Mouse (Mus musculus) midbrain, postnatal 0 days (tissue): ENCODE measurements at regions not wholly inside any gene's neighbourhood (a gene's known extent, or its start where the extent isn't known, plus 50 kb on each side); places are given as distances from the start of the nearest gene placed in this dataset.

ENCODE experiments used
- ATAC-seq: fragments of 200-750 bp; cut with Nextera tagmentation; 2 replicates; pipeline ENCODE4 v1.8.0; 2017; ENCODE audit warnings: moderate number of reproducible peaks, mild to moderate bottlenecking, moderate TSS enrichment, moderate library complexity; ENCODE audit not compliant: low FRiP score
- DNase-seq: peaks from one replicate; pipeline ENCODE4 v3.0.0-alpha.2; 2015; ENCODE audit warnings: low spot score
- H3K27ac ChIP-seq: fragments of 300-500 bp; sonication (generic); 2 replicates; pipeline ENCODE4 v1.5.1; 2014; ENCODE audit warnings: low read depth, mild to moderate bottlenecking, low read length, mixed read lengths
- H3K27me3 ChIP-seq: fragments of 300-500 bp; sonication (generic); 2 replicates; pipeline ENCODE4 v1.6.1; 2014; ENCODE audit warnings: low read length, control low read depth, mixed read lengths; ENCODE audit not compliant: insufficient read depth
- H3K36me3 ChIP-seq: fragments of 300-500 bp; sonication (generic); 2 replicates; pipeline ENCODE4 v1.6.1; 2014; ENCODE audit warnings: low read length, control low read depth, mixed read lengths; ENCODE audit not compliant: insufficient read depth
- H3K4me1 ChIP-seq: fragments of 300-500 bp; sonication (generic); 2 replicates; pipeline ENCODE4 v1.6.1; 2014; ENCODE audit warnings: mild to moderate bottlenecking, control low read depth, antibody characterized with exemption, low read length, mixed read lengths; ENCODE audit not compliant: insufficient read depth
- H3K4me2 ChIP-seq: fragments of 300-500 bp; sonication (generic); 2 replicates; pipeline ENCODE4 v1.6.1; 2014; ENCODE audit warnings: low read depth, mild to moderate bottlenecking, low read length, mixed read lengths; ENCODE audit not compliant: poor library complexity, severe bottlenecking
- H3K4me3 ChIP-seq: fragments of 300-500 bp; sonication (generic); 2 replicates; pipeline ENCODE4 v1.5.1; 2014; ENCODE audit warnings: low read depth, mild to moderate bottlenecking, low read length, moderate library complexity
- H3K9ac ChIP-seq: fragments of 300-500 bp; sonication (generic); replicated peaks from 2 replicates; pipeline ENCODE4 v1.6.1; 2014; ENCODE audit warnings: mild to moderate bottlenecking, low read length, moderate library complexity, mixed read lengths; ENCODE audit not compliant: poor library complexity, severe bottlenecking
- H3K9me3 ChIP-seq: fragments of 300-500 bp; sonication (generic); 2 replicates; pipeline ENCODE4 v1.6.1; 2016; ENCODE audit warnings: low read length, control low read depth
- CTCF ChIP-seq: IDR thresholded peaks from 2 replicates; pipeline ENCODE4 v1.5.1; 2016; ENCODE audit warnings: antibody characterized with exemption, mild to moderate bottlenecking
- WGBS: fragments of 180-500 bp; shearing (Covaris S2); extraction: QIAGEN DNeasy Blood & Tissue Kit; methylation state at CpG from one replicate; pipeline ENCODE4 v1.1.7; 2014; 5-methylcytosine and 5-hydroxymethylcytosine counted together

- H3K4me3 ChIP-seq: no peak overlapping the region
- no peak for DNase-seq
- WGBS: 46% methylated on average over 4 of the region's 4 CpGs
- no peaks in the 10 kb centered on the region for H3K36me3 ChIP-seq
- 0 out of 2 replicates have a peak, but pooled peaks cover 4% of the 10 kb centered on the region for H3K27me3 ChIP-seq
- no peak overlapping the region for H3K9ac ChIP-seq
- no peak overlapping the region for H3K4me2 ChIP-seq
- no peaks in the 10 kb centered on the region for H3K4me1 ChIP-seq
- no peak for TF ChIP-seq CTCF
- ATAC-seq: no peak
- no peak overlapping the region for H3K27ac ChIP-seq
- H3K9me3 ChIP-seq: no peaks in the 10 kb centered on the region
Measured at GRCm38 (mm10) chr15:62120735-62121134, 1197.9 kb upstream of the A1bg start.

GRCm38 (mm10) chr15:62118997-62119396 is 1196.2 kb upstream of the A1bg start:
- Histone ChIP-seq H3K4me2 (no peak overlapping the region), H3K27me3 (0 out of 2 replicates have a peak, but pooled peaks cover 4% of the 10 kb centered on the region), H3K9ac (no peak overlapping the region), H3K4me3 (no peak overlapping the region), H3K4me1 (no peaks in the 10 kb centered on the region), H3K27ac (no peak overlapping the region), H3K9me3 (no peaks in the 10 kb centered on the region), H3K36me3 (no peaks in the 10 kb centered on the region)
- TF ChIP-seq CTCF: no peak
- no peak for DNase-seq
- WGBS: 90% methylated on average over 10 of the region's 10 CpGs
- no peak for ATAC-seq

GRCm38 (mm10) chr15:62116184-62116583 is 1193.4 kb upstream of the A1bg start:
- H3K4me1 ChIP-seq: no peaks in the 10 kb centered on the region
- no peak for TF ChIP-seq CTCF
- no peak overlapping the region for H3K27ac ChIP-seq
- H3K36me3 ChIP-seq: no peaks in the 10 kb centered on the region
- H3K9ac ChIP-seq: no peak overlapping the region
- H3K9me3 ChIP-seq: no peaks in the 10 kb centered on the region
- H3K4me2 ChIP-seq: no peak overlapping the region
- 96% methylated on average over 1 of the region's 1 CpGs for WGBS
- no peak for DNase-seq
- no peak for ATAC-seq
- 0 out of 2 replicates have a peak, but pooled peaks cover 4% of the 10 kb centered on the region for H3K27me3 ChIP-seq
- no peak overlapping the region for H3K4me3 ChIP-seq

- no peak for ATAC-seq
- Histone ChIP-seq H3K4me3 (no peak overlapping the region), H3K36me3 (no peaks in the 10 kb centered on the region), H3K27me3 (0 out of 2 replicates have a peak, but pooled peaks cover 4% of the 10 kb centered on the region), H3K4me2 (no peak overlapping the region), H3K9ac (no peak overlapping the region), H3K9me3 (no peaks in the 10 kb centered on the region), H3K4me1 (no peaks in the 10 kb centered on the region), H3K27ac (no peak overlapping the region)
- no peak for TF ChIP-seq CTCF
- 73% methylated on average over 4 of the region's 4 CpGs for WGBS
- DNase-seq: no peak
Measured at GRCm38 (mm10) chr15:62114815-62115214, 1192.0 kb upstream of the A1bg start.

- no peak for ATAC-seq
- Histone ChIP-seq H3K36me3 (no peaks in the 10 kb centered on the region), H3K4me1 (no peaks in the 10 kb centered on the region), H3K4me3 (no peak overlapping the region), H3K4me2 (no peak overlapping the region), H3K27ac (no peak overlapping the region), H3K9me3 (no peaks in the 10 kb centered on the region), H3K27me3 (no peaks in the 10 kb centered on the region), H3K9ac (no peak overlapping the region)
- 82% methylated on average over 2 of the region's 2 CpGs for WGBS
- no peak for TF ChIP-seq CTCF
- DNase-seq: no peak
Measured at GRCm38 (mm10) chr15:62112151-62112550, 1189.3 kb upstream of the A1bg start.

GRCm38 (mm10) chr15:62107976-62108375 is 1185.2 kb upstream of the A1bg start:
- Histone ChIP-seq H3K36me3 (no peaks in the 10 kb centered on the region), H3K4me2 (no peak overlapping the region), H3K9ac (no peak overlapping the region), H3K27me3 (no peaks in the 10 kb centered on the region), H3K4me1 (0 out of 2 replicates have a peak, but pooled peaks cover 4% of the 10 kb centered on the region), H3K9me3 (no peaks in the 10 kb centered on the region), H3K27ac (no peak overlapping the region), H3K4me3 (no peak overlapping the region)
- WGBS: 56% methylated on average over 3 of the region's 3 CpGs
- peak; percentile 63 for DNase-seq
- no peak for ATAC-seq
- TF ChIP-seq CTCF: no peak
